Mouse (Mus musculus) intestine, embryonic 14.5 days (tissue): ENCODE measurements around the gene Myh9. TPM values are rescaled to one million over a fixed set of nuclear protein-coding genes. Genes with fewer than 3 reads are reported as not detected.
A peak's percentile ranks its signal among the peaks of the same experiment; 100 is the strongest.

Source experiments
- ATAC-seq: fragments of 200-750 bp; cut with Nextera tagmentation; replicated peaks from 2 replicates; pipeline ENCODE4 v1.8.0; 2017; ENCODE audit warnings: low read depth, moderate number of reproducible peaks, moderate TSS enrichment, moderate library complexity; ENCODE audit not compliant: low FRiP score, low TSS enrichment
- DNase-seq: peaks from one replicate; pipeline ENCODE4 v3.0.0-alpha.2; 2018; ENCODE audit warnings: low spot score
- H3K27ac ChIP-seq: fragments of 300-500 bp; sonication (generic); 2 replicates; pipeline ENCODE4 v1.5.1; 2014; ENCODE audit warnings: low read depth, mild to moderate bottlenecking, control low read depth
- H3K27me3 ChIP-seq: fragments of 300-500 bp; sonication (generic); replicated peaks from 2 replicates; pipeline ENCODE4 v1.6.1; 2014; ENCODE audit warnings: low read length, control low read depth; ENCODE audit not compliant: control insufficient read depth, insufficient read depth
- H3K36me3 ChIP-seq: fragments of 300-500 bp; sonication (generic); 2 replicates; pipeline ENCODE4 v1.6.1; 2014; ENCODE audit warnings: low read length, control low read depth; ENCODE audit not compliant: control insufficient read depth, insufficient read depth
- H3K4me1 ChIP-seq: fragments of 300-500 bp; sonication (generic); replicated peaks from 2 replicates; pipeline ENCODE4 v1.6.1; 2014; ENCODE audit warnings: low read length, control low read depth, mixed read lengths; ENCODE audit not compliant: control insufficient read depth, insufficient read depth
- H3K4me2 ChIP-seq: fragments of 300-500 bp; sonication (generic); 2 replicates; pipeline ENCODE4 v1.6.1; 2014; ENCODE audit warnings: low read length
- H3K4me3 ChIP-seq: fragments of 300-500 bp; sonication (generic); 2 replicates; pipeline ENCODE4 v1.5.1; 2014; ENCODE audit warnings: low read depth, low read length, control low read depth, mixed read lengths
- H3K9ac ChIP-seq: fragments of 300-500 bp; sonication (generic); 2 replicates; pipeline ENCODE4 v1.6.1; 2014; ENCODE audit warnings: mild to moderate bottlenecking, low read length
- H3K9me3 ChIP-seq: fragments of 300-500 bp; sonication (generic); 2 replicates; pipeline ENCODE4 v1.6.1; 2016; ENCODE audit warnings: low read length, control low read depth; ENCODE audit not compliant: control insufficient read depth
- WGBS: fragments of 180-500 bp; shearing (Covaris S2); extraction: QIAGEN DNeasy Blood & Tissue Kit; methylation state at CpG from one replicate; pipeline ENCODE4 v1.1.7; 2014; 5-methylcytosine and 5-hydroxymethylcytosine counted together
- polyA plus RNA-seq: library from polyadenylated mRNA; unstranded; fragments of >200 nt; fragmentation: Nextera tagmentation; extraction: Ambion mirVana; gene quantifications from 2 replicates; pipeline ENCODE4 v1.2.1, GENCODE M21; 2014

Gene Myh9
- polyA plus RNA-seq, 1 experiment from 2014 or later: 72.2 TPM

- DNase-seq (no peak), ATAC-seq (no peak)
- Histone ChIP-seq H3K4me2 (no peak overlapping the region), H3K27me3 (no peaks in the 10 kb centered on the region), H3K27ac (peak overlapping the region; percentile 35; the same call in 1 of the 2 replicates), H3K9ac (no peak overlapping the region), H3K9me3 (no peaks in the 10 kb centered on the region), H3K4me3 (no peak overlapping the region), H3K36me3 (peaks cover 9% of the 10 kb centered on the region; the same call in 1 of the 2 replicates), H3K4me1 (peaks cover 70% of the 10 kb centered on the region)
- 55% methylated on average over 3 of the region's 3 CpGs for WGBS
Measured at GRCm38 (mm10) chr15:77823634-77824033, 18.3 kb downstream of the Myh9 start.

GRCm38 (mm10) chr15:77823196-77823595, 18.8 kb downstream of the Myh9 start:
- H3K9ac ChIP-seq: 0 out of 2 replicates have a peak overlapping the region, but pooled peaks have one; percentile 8
- H3K36me3 ChIP-seq: peaks cover 6% of the 10 kb centered on the region; the same call in 1 of the 2 replicates
- peak overlapping the region; percentile 35 for H3K27ac ChIP-seq
- peaks cover 70% of the 10 kb centered on the region for H3K4me1 ChIP-seq
- DNase-seq: no peak
- WGBS: 42% methylated on average over 6 of the region's 6 CpGs
- no peaks in the 10 kb centered on the region for H3K9me3 ChIP-seq
- H3K4me2 ChIP-seq: no peak overlapping the region
- no peak overlapping the region for H3K4me3 ChIP-seq
- no peak for ATAC-seq
- H3K27me3 ChIP-seq: no peaks in the 10 kb centered on the region

DNA sequence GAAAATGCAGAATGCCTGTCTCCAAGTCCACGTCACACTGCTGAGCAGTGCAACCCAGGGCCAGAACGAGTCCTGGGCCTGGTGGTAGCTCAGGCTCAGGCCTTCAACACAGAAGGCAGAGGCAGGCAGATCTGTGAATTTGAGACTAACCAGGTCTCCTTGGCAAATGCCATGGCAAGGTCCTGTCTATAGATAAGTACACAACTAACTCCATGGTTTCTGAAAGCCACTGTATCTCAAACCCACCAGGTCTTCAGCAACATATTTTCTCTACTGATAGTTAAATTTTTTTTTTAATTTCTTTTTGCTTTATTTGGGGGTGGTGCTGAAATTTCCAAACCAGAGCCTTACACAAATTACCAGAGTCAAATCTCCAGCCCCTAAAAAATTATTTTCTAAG, 19.3 kb downstream of the Myh9 start:
- H3K27me3 ChIP-seq: no peaks in the 10 kb centered on the region
- H3K36me3 ChIP-seq: peaks cover 6% of the 10 kb centered on the region; the same call in 1 of the 2 replicates
- no peak for ATAC-seq
- no peak overlapping the region for H3K4me3 ChIP-seq
- WGBS: 49% methylated on average over 2 of the region's 2 CpGs
- DNase-seq: no peak
- no peak overlapping the region for H3K4me2 ChIP-seq
- peak overlapping the region; percentile 49 for H3K27ac ChIP-seq
- peaks cover 70% of the 10 kb centered on the region for H3K4me1 ChIP-seq
- H3K9ac ChIP-seq: peak overlapping the region; percentile 8; the same call in 1 of the 2 replicates
- no peaks in the 10 kb centered on the region for H3K9me3 ChIP-seq

DNA sequence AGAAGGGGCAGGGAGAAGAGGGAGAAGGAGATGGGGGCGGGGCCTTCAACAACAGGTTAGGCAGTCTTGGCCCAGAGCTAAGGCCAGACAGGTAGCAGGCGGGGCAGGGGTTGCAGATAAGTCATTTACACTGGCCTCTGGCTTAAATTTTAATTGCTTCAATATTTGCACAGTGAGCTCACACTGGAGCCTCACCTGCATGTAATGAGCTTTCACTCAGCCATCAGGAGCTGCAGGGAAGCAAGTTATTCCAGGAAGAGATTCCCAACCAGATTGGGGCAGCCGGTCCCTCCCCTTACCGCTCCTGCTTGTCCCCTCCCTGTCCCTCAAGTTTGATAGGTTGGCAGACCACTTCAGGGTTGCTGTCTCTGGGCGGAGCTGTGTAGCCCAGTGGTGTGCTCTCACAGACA, 19.9 kb downstream of the Myh9 start:
- Histone ChIP-seq H3K4me1 (peaks cover 70% of the 10 kb centered on the region), H3K9ac (no peak overlapping the region), H3K9me3 (no peaks in the 10 kb centered on the region), H3K4me2 (peak overlapping the region; percentile 16; the same call in 1 of the 2 replicates), H3K4me3 (no peak overlapping the region), H3K36me3 (peaks cover 6% of the 10 kb centered on the region; the same call in 1 of the 2 replicates), H3K27me3 (no peaks in the 10 kb centered on the region), H3K27ac (peak overlapping the region; percentile 69)
- WGBS: 37% methylated on average over 5 of the region's 5 CpGs
- DNase-seq (no peak), ATAC-seq (peak; percentile 86)

- WGBS: 27% methylated on average over 7 of the region's 7 CpGs
- Histone ChIP-seq H3K36me3 (peaks cover 6% of the 10 kb centered on the region; the same call in 1 of the 2 replicates), H3K4me3 (no peak overlapping the region), H3K4me1 (peaks cover 77% of the 10 kb centered on the region), H3K9ac (no peak overlapping the region), H3K9me3 (no peaks in the 10 kb centered on the region), H3K4me2 (peak overlapping the region; percentile 16), H3K27ac (peak overlapping the region; percentile 69), H3K27me3 (no peaks in the 10 kb centered on the region)
- no peak for DNase-seq
- ATAC-seq: peak; percentile 7; the same call in 1 of the 2 replicates
Measured at GRCm38 (mm10) chr15:77821424-77821823, 20.6 kb downstream of the Myh9 start.

- no peaks in the 10 kb centered on the region for H3K9me3 ChIP-seq
- no peak overlapping the region for H3K4me3 ChIP-seq
- peak overlapping the region; percentile 69 for H3K27ac ChIP-seq
- no peak overlapping the region for H3K9ac ChIP-seq
- DNase-seq: no peak
- H3K4me1 ChIP-seq: peaks cover 84% of the 10 kb centered on the region
- WGBS: 13% methylated on average over 3 of the region's 3 CpGs
- H3K27me3 ChIP-seq: no peaks in the 10 kb centered on the region
- no peak overlapping the region for H3K4me2 ChIP-seq
- H3K36me3 ChIP-seq: peaks cover 6% of the 10 kb centered on the region; the same call in 1 of the 2 replicates
- ATAC-seq: no peak
Measured at GRCm38 (mm10) chr15:77820480-77821163, 21.4 kb downstream of the Myh9 start.

- Histone ChIP-seq H3K9ac (no peak overlapping the region), H3K27me3 (no peaks in the 10 kb centered on the region), H3K4me1 (peaks cover 87% of the 10 kb centered on the region), H3K4me3 (no peak overlapping the region), H3K27ac (peak overlapping the region; percentile 69), H3K9me3 (no peaks in the 10 kb centered on the region), H3K4me2 (no peak overlapping the region), H3K36me3 (peaks cover 6% of the 10 kb centered on the region; the same call in 1 of the 2 replicates)
- DNase-seq: no peak
- ATAC-seq: no peak
- 54% methylated on average over 10 of the region's 10 CpGs for WGBS
Measured at GRCm38 (mm10) chr15:77819894-77820387, 22.0 kb downstream of the Myh9 start.

DNA sequence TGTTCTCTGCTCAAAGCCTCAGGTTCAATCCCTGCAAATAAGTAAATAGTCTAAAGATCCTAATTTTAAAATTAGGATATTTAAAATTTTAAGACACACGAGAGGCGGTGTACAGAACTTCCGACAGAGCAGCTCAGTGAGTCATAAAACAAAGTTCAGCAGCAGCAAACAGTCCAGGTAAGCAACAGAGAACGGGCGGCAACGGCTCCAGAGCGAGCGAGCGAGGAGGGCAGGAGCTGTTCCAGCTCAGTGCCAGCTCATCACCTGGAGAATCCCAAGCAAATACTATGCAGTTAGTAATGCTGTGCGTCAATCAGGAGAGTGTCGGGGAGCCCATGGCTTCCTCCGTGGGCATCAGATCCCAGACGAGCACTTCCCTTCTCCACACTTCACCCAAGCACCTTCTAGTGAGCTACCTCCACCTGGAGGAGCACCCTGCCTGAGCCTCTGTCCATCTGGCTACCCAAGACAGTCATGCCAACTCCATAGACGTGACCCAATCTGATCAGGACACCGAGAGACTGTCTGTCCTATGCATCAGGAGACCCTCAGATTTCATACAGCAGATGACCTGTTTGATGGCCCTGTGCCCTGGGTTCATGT, 23.3 kb downstream of the Myh9 start:
- Histone ChIP-seq H3K27me3 (no peaks in the 10 kb centered on the region), H3K4me2 (no peak overlapping the region), H3K4me3 (no peak overlapping the region), H3K36me3 (peaks cover 5% of the 10 kb centered on the region; the same call in 1 of the 2 replicates), H3K4me1 (peaks cover 89% of the 10 kb centered on the region), H3K27ac (0 out of 2 replicates have a peak overlapping the region, but pooled peaks have one; percentile 14), H3K9me3 (no peaks in the 10 kb centered on the region), H3K9ac (no peak overlapping the region)
- WGBS: 67% methylated on average over 15 of the region's 15 CpGs
- ATAC-seq (no peak), DNase-seq (no peak)
